Mouse (Mus musculus): ENCODE data around the gene Fads2.

Fads2 gene

DNA sequence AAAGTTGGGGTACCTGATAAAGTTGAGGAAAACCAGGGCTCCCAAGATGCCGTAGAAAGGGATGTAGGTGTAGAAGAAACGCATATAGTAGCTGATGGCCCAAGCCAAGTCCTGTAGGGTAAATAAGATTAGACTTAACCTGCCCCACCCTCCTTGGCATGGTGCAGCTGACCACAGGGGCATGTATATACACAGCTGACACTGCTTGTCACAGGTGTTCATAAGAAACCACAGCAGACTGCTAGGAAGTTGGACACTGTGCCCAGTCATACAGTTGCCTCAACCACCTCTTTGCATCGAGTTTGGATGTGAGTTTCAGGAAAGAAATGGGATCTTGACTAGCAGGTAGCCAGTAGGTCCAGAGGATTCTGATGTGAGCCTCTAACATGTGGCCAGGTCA, 35.0 kb downstream of the Fads2 start:
- in situ Hi-C loops (cut with MboI; ENCODE audit: low pct_unique_long_range_greater_than_20kb in 1 of 2, low sequenced_read_pairs in 2 of 2, unreplicated experiment in 1 of 2), result no loop called here

DNA sequence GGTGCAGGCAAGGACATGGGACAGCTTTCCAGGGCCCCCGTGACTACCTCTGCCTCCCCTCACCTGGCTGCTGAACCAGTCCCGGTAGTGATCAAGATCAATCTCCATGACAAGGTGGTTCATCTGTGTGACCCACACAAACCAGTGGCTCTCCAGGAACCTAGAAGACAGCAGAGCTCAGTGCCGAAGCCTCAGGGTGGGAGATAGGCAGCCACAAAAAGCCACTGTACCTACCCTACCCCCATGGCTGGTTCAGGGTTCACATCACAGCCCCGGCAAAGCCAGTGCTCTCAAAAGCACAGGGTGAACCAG, 35.4 kb downstream of the Fads2 start:
- in situ Hi-C loops (cut with MboI; ENCODE audit: low pct_unique_long_range_greater_than_20kb in 1 of 2, low sequenced_read_pairs in 2 of 2, unreplicated experiment in 1 of 2), result no loop called here

DNA sequence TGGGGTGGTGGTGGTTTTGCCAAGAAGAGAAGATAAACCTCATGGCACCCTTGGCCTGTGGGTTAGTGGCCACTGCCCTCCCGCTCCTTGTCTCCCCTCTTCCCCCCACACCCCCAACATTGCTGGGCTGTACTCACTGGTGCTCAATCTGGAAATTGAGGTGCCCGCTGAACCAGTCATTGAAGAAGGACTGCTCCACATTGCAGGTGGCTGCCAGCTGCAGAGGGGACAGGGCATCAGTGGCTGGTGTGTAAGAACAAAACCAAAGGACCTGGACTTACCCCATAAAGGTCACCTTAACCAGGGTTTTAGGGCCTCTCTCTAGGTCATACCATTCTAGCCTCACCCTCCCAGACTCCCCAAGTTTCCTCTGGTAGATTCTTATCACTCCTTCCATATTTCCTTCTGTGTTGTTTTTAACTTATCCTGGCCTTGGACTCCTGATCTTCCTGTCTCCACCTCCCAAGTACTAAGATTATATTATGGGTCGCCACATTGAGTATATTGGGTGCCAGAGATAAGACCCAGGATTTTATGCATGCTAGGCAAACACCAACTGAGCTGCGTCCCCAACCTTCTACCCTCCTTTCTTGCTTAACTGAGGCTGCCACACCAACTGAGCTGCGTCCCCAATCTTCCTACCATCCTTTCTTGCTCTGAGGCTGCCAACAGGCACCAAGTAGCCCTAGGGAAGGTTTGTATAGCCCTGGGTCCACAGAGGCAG, 35.9 kb downstream of the Fads2 start:
- in situ Hi-C loops (cut with MboI; ENCODE audit: low pct_unique_long_range_greater_than_20kb in 1 of 2, low sequenced_read_pairs in 2 of 2, unreplicated experiment in 1 of 2), result no loop called here

DNA sequence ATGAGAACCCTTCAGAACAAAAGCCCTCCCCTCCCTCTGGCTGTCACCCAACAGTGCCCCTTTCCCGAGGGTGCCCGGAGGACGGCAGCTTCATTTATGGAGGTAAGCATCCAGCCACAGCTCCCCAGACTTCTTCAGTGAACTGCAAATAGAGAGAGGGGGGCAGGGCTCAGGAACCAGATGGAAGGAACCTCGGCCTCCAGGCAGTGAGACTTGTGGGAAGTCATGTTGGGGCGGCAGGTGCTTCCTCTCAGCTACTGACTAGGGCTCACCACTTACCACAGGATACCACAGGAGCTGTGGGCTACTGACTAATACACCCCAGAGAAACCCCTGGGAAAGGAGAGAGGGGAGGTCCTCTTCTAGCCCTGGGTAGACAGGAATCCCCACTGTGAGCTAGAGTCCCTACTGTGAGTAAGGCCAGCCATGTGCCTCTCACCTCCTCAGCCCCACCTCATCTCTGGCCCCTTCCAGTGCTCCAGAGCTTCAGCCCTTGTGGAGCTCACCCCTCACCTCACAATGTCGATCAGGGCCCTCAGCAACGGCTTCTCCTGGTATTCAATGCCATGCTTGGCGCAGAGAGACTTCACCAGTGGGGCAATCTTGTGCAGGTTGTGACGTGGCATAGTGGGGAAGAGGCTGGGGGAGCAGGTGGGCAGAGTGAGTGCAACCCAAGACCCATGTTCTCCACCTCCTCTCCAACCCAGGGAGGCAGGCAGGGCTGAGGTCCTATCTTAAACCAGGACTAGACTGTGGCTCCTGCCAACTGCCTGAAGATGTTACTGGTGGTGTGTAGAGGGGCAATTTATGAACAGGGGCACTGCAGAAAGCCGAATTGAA, 37.2 kb downstream of the Fads2 start:
- in situ Hi-C loops (cut with MboI; ENCODE audit: low pct_unique_long_range_greater_than_20kb in 1 of 2, low sequenced_read_pairs in 2 of 2, unreplicated experiment in 1 of 2), result no loop called here

DNA sequence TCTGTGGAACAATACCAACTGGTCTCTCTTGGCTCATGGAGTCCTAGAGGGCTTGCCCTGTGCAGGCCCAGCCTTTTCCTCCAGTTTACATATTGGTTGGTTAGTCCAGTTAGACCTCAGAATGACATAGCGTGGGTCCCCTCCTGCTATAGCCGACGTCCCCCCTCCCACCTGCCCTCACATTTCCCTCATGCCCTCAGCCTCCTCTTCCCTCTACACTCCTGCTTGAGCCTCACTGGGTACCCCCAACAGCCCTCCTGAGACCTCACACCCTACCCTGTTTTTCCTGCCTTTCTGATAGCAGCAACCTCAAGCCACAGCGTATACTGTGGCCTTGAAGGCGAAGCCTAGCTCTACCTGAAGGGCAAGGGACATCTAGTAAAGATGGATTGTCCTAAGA, 38.7 kb downstream of the Fads2 start:
- in situ Hi-C loops (cut with MboI; ENCODE audit: low pct_unique_long_range_greater_than_20kb in 1 of 2, low sequenced_read_pairs in 2 of 2, unreplicated experiment in 1 of 2), result no loop called here

DNA sequence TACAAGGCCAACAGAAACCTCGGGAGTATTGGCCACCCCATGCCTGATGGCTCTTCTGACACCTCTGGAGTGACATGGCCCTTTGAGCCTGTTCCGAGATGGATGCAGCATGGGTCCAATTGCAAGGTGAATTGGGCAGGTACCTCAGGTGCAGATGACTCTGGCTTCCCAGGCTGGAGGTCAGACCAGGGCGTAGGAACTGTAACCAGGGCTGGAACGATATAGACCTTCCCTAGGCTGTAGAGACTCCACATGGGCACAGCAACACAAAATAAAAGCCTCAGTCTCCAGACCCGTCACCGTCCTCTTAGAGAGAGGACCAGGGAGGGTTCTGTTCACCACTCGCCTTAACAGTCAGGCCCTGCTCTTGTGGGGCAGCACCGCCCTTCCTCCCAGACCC, 39.3 kb downstream of the Fads2 start:
- in situ Hi-C loops (cut with MboI; ENCODE audit: low pct_unique_long_range_greater_than_20kb in 1 of 2, low sequenced_read_pairs in 2 of 2, unreplicated experiment in 1 of 2), result no loop called here

DNA sequence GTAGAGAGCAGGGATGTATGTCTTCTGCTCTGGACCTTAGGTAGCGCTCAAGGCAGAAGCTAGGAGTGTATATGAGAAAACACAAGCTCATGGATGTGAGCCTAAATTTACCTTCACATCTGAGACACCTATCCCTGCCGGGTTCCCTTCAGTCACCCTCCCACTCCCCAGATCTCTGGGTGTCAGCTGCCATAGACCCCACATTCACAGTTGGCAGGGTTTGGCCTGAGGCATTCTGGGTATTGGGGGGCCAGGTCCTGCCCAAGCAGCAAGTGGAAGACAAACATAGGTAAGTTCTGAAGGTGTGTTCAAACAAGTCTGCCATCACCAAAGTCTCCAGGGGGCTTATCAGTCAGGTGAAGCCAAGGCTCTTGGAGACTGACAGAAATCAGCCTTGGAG, 39.9 kb downstream of the Fads2 start:
- in situ Hi-C loops (cut with MboI; ENCODE audit: low pct_unique_long_range_greater_than_20kb in 1 of 2, low sequenced_read_pairs in 2 of 2, unreplicated experiment in 1 of 2), result no loop called here

DNA sequence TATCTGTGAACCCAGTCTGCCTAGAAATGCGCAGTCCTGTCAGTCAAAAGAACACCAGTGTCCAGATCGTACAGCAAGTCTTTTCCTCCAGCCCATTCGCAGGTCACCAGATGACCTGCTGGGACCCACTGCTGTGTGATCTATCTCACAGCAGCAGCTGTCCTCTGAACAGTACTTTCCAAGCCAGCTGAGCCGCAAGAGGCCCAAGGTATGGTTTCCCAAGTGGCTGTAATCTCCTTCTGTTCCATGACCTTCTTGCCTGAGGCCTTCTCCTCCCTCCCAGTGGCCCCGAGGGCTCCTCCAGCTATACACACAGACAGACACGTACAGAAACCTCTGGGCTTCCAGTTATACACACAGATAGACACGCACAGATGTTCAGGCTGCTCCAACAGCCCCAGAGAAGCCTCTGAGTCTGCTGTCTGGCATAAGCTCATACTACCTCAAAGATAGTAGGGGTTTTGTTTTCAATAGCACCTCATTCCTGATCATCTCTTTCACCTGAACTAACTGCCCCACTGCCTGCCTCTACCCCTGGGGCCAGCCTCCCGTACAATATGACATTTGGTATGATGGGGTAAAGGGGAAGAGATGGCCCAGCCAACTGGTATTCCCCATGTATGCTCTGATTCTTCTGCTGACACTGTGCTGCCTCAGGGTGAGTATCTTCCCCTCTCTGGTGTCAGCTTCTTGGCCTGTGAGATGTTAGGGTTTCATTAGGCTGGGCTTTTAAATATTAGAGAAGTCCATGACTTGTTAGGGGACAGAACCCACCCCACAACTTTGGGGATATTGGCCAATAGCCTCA, 40.6 kb downstream of the Fads2 start:
- in situ Hi-C loops (cut with MboI; ENCODE audit: low pct_unique_long_range_greater_than_20kb in 1 of 2, low sequenced_read_pairs in 2 of 2, unreplicated experiment in 1 of 2), result no loop called here

DNA sequence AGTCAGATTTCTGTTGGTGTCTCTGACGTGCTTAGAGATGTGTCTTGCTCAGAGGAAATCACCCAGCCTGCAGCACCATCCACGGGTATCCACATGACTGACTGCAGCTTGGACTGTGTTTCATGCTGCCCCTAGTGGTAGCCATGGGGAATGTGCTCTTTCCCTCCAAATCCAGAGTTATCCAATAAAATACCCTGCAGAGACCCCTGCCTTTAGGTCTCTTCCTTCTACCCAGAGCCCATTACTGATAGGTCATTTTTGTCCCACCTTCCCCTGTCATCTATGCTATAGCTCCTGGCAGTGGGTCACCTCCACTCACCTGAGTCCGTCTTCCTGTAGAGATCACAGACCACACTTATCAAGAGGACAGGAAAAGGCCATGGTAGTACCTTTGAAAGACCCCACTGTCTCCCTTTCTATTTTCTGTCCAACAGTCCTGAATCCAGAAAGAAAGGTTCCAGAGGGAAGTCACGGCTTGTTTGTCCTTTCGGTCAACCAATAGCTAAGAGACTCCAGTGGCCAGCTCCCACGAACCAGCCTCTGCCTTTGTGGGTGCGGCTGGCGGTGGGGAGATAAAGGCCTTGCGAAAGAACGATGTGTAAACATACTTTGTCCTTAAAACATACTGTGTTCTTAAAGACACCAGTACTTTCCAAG, 41.5 kb downstream of the Fads2 start:
- in situ Hi-C loops (cut with MboI; ENCODE audit: low pct_unique_long_range_greater_than_20kb in 1 of 2, low sequenced_read_pairs in 2 of 2, unreplicated experiment in 1 of 2), result no loop called here

DNA sequence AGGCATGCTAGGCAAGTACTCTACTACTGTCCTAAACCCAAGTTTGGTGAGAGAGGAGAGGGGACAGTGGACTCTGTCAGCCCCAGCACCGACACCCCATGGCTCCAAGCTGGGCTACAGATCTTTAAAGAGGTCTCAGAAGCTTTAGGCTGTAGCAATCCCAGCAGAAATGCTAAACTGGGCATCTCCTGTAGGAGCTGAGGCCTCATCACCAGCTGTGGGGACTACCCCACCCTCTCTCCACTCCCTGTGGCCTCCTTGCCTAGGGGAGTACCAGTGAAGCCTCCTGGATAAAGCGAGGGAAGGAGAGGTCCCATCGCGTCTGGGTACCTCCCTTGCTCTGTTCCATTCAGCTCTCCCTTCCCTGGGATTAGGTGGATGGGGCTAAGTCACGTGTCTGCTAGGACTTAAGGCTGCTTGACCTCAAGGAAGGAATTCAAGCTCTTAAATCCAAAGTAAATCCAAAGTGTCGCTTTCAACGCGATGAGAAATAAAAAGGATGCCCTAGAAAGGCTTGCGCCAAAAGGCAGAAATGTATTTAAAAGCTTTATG, 42.6 kb downstream of the Fads2 start:
- in situ Hi-C loops (cut with MboI; ENCODE audit: low pct_unique_long_range_greater_than_20kb in 1 of 2, low sequenced_read_pairs in 2 of 2, unreplicated experiment in 1 of 2), result no loop called here

DNA sequence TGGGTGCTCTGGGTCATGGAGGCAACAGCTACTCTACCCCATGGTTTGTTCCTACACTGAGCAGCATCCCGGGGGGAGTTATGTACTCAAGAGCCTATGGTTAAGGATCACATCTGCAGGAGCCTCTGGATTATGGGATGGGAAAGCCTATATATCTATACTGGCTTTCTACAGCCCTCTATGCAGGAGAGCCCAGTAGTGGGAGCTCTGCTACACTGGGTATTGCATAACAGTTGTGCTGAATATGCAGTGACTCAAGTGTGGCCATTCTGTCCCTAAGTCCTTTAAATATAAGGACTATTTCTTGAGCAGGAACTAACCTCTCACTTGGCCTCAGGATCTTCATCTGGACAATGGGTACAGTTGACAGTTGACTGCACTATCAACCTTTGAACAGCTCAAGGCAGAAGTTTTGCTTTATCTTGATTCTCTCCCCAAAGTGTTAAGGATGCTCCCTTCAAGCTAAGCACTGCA, 43.2 kb downstream of the Fads2 start:
- in situ Hi-C loops (cut with MboI; ENCODE audit: low pct_unique_long_range_greater_than_20kb in 1 of 2, low sequenced_read_pairs in 2 of 2, unreplicated experiment in 1 of 2), result no loop called here

DNA sequence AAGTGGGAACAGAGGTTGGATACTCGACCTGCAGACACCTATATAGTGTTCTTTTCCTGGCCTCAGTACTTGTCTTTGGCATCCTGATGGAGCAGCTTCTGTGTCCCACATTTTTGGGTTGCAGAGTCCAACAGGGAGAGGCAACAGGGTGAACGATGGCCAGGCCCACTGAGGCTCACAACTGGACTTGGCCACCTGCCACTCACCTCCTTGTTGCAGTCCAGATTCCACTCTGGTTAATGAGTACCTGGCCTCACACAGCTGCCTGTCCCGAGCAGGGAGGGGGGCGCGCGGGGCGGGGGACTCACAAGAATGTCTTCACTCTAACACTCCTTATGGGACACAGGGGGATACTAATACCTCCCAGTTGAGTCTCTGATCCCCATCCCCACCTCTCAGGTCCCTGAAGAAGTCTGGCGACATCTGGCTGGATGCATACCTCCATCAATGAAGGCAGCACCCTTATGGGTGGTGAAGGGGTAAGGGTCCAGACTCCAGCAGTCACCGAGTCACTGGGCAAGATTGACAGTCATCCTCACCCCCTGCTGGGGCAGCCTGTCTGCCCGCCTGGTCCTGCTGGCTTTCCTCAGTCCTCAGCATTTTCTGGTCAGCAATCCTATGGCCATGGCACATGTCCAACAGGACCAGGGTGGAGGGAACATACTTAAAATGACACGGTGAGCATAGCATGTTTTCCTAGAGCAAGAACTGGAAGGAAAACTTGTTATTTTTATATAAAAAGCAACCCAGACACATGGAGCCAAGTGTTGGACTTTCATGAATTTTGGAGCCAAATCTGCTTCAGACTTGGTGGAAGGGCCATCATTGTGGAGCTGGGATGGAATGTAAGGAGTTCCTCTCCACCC, 43.8 kb downstream of the Fads2 start:
- in situ Hi-C loops (cut with MboI; ENCODE audit: low pct_unique_long_range_greater_than_20kb in 1 of 2, low sequenced_read_pairs in 2 of 2, unreplicated experiment in 1 of 2), result no loop called here

DNA sequence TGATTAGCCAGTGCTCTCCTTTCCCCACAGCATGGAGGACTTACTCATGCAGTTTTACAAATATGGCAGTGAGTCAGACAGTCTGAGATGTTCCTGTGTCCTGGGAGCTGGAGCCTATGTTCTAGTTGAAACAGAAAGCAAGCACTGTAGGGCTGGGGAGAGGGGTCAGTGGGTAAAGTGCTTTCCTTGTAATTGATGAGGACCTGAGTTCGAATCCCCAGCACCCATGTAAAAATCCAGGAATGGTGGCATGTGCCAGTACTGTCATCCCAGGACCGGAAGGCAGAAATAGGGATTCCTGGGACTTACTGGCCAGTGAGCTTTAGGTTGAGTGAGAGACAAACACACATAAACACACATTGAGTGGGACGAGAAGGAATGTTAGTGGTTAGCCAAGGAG, 44.9 kb downstream of the Fads2 start:
- in situ Hi-C loops (cut with MboI; ENCODE audit: low pct_unique_long_range_greater_than_20kb in 1 of 2, low sequenced_read_pairs in 2 of 2, unreplicated experiment in 1 of 2), result no loop called here

DNA sequence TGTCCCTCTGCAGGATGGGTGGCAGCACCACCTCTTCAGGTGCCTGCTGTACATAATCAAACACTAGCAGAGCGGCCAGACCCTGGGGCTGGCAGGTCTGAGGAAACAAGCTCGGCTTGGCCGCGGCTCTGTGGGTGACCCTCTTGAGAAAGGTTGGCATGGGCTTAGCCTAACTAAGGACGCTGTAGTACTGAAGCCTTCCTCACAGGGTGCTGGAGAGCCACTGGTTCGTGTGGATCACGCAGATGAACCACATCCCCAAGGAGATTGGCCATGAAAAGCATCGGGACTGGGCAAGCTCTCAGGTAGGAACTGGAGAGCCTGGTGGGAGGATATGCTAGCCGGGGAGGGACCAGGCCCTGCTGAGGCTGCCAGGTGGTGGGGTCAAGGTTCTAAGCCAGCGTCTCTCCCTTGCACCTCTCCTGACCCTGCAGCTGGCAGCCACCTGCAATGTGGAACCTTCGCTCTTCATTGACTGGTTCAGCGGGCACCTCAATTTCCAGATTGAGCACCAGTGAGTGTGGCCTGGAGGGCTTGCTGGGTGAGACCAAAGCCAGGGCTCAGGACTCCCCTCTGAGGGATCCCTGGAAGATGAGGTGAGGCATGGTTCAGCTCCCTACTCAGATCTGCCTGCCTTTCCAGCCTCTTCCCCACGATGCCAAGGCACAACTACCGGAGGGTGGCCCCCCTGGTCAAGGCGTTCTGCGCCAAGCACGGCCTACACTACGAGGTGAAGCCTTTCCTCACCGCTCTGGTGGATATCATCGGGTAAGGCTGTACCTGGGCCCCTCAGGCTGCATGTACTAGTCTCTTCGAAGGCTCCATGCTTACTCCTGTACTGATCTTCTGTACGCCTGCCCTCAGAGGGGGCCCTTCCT, 45.5 kb downstream of the Fads2 start:
- in situ Hi-C loops (cut with MboI; ENCODE audit: low pct_unique_long_range_greater_than_20kb in 1 of 2, low sequenced_read_pairs in 2 of 2, unreplicated experiment in 1 of 2), result no loop called here

DNA sequence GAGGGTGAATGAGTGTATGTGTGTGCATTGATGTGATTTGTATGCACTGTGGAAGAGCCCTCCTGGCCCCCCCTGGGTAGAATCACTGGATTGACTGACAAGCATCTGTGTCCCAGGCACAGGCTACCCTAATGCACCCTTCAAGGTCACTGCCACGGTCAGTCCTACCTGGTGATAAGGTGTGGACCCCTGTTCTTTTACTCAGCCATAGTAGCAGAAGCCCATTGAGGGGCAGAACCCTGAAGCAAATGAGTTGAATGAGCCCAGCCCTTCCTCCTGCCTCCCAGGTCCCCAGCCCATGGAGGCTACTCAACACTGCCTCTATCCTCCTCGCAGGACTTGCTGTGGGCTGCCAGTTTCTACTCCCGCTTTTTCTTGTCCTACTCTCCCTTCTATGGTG, 46.3 kb downstream of the Fads2 start:
- in situ Hi-C loops (cut with MboI; ENCODE audit: low pct_unique_long_range_greater_than_20kb in 1 of 2, low sequenced_read_pairs in 2 of 2, unreplicated experiment in 1 of 2), result no loop called here

DNA sequence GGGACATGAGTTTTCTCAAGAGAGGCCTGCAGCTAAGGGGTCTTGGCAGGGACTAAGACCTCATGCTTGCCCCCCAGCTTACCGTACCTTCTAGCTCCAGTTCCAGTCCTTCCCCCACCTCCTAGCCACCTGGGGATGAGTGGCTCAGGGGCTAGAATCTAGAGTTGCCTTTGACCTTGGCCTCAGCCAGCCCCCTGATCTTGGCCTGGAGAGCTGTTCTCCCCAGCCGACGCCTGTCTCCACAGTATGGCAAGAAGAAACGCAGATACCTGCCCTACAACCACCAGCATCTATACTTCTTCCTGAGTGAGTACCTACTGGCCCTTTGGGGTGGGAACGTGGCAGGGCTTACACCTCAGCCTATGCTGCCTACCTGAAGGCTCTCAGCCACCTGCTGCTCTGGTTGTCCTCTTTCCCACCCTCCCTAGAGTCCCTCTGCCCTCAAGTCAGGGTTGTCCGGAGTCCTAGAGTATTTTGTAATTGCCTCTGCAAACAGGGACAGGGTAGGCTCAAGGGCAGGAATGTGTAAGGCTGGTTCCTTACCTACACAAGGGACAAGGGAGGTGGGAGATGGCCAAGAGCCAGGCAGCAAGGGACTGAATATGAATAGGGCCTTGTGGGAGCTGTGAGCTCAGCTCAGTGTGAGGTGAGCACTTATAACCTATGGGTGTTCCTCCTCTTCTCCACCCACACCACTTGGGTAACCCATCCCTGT, 47.0 kb downstream of the Fads2 start:
- in situ Hi-C loops (cut with MboI; ENCODE audit: low pct_unique_long_range_greater_than_20kb in 1 of 2, low sequenced_read_pairs in 2 of 2, unreplicated experiment in 1 of 2), result no loop called here
